Mouse (Mus musculus): ENCODE results near the gene Degs1. TPM values are rescaled to one million over a fixed set of nuclear protein-coding genes. Genes with fewer than 3 reads are reported as not detected.

The Degs1 gene
- total and polyA plus RNA-seq, 3 experiments = 54.2 to 124 (median 117) TPM

DNA sequence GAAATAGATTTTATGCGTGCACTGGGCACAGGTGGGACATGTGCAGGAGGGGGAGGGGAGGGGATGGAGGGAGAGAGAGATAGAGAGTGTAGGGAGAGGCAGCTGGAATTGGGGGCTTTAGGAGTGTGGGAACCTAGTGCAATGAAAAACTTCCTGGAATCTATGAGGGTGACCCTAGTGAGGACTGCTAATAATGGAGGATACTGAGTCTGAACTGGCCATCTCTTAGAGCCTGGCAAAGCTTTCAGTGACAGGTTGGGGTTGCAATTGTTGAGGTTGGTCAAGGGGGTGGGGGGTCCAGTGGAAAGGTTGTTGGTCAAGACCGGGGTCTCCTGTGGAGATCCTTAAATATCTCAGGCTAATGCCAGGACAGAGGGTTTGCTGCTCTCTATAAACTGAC is 27.7 kb upstream of the Degs1 start:
- Histone ChIP-seq H3K36me3 (replicated peaks in 1 of 2; ENCODE audit: control insufficient read depth in 1 of 2, insufficient read depth in 1 of 2, low read length in 1 of 2) (peaks cover 8 to 15% of the 10 kb centered on the region in 2 experiments), H3K4me1 (ENCODE audit: control insufficient read depth in 1 of 2, insufficient read depth in 2 of 2) (peaks cover 0 to 25% of the 10 kb centered on the region in 2 experiments; a peak in 2 of 4 replicates), H3K27ac (ENCODE audit: insufficient read depth, low read depth) (no peak overlapping the region), H3K27me3 (replicated peaks) (no peaks in the 10 kb centered on the region), H3K9me3 (replicated peaks; ENCODE audit: low read length) (peaks cover 4% of the 10 kb centered on the region), H3K79me2 (replicated peaks; ENCODE audit: control insufficient read depth, extremely low read depth, insufficient read depth, poor library complexity, severe bottlenecking) (no peaks in the 10 kb centered on the region), H3K4me2 (ENCODE audit: insufficient read depth, low read depth, poor library complexity, severe bottlenecking) (no peak overlapping the region), H3K4me3 (replicated peaks in 1 of 3; ENCODE audit: low read depth in 2 of 3, low read length in 2 of 3, poor library complexity in 1 of 3) (no peak overlapping the region), H3K9ac (ENCODE audit: insufficient read depth, low read depth) (no peak overlapping the region)
- TF ChIP-seq TCF12 (IDR thresholded peaks at IDR 0.05; ENCODE audit: low read depth, low read length) (no peak), EP300 (IDR thresholded peaks at IDR 0.05; ENCODE audit: low read length) (no peak), MYC (IDR thresholded peaks at IDR 0.05; ENCODE audit: low read depth, low read length) (no peak), MAFK (IDR thresholded peaks at IDR 0.05; ENCODE audit: insufficient replicate concordance, low read length) (no peak), SMC3 (IDR thresholded peaks at IDR 0.05; ENCODE audit: low read depth, low read length) (no peak), UBTF (IDR thresholded peaks at IDR 0.05; ENCODE audit: low read depth, low read length) (no peak), IRF4 (IDR thresholded peaks at IDR 0.05; ENCODE audit: low read depth, low read length) (no peak), ZMIZ1 (IDR thresholded peaks at IDR 0.05; ENCODE audit: low read depth, low read length) (no peak), SIN3A (IDR thresholded peaks at IDR 0.05; ENCODE audit: low read length) (no peak)
- in situ Hi-C loops (cut with MboI; ENCODE audit: low pct_ligation_motif_present, low pct_unique_long_range_greater_than_20kb, low sequenced_read_pairs) (no loop called here), dilution Hi-C loops (cut with MboI; ENCODE audit: extremely low pct_ligation_motif_present, extremely low pct_unique_long_range_greater_than_20kb, low sequenced_read_pairs) (no loop called here)
- DNase-seq (ENCODE audit: extremely low read depth) = no peak

DNA sequence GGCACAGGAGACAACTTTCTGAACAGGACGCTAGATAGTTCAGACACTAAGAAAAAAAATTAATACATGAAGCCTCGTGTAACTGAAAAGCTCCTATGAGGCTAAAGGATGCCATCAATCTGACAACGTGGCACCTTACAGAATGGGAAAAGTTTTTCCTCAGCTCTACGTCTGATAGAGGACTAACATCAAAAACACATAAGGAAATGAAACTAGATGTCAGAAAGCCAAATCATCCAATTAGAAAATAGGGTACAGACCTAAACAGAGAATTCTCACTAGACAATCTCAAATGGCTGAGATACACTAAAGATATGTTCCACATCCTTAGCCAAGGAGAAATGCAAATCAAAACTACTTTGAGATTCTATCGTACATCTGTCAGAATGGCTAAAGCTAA is 26.8 kb upstream of the Degs1 start:
- dilution Hi-C loops (cut with MboI; ENCODE audit: extremely low pct_ligation_motif_present, extremely low pct_unique_long_range_greater_than_20kb, low sequenced_read_pairs) = no loop called here
- no peak overlapping the region for H3K4me3 ChIP-seq (replicated peaks in 1 of 3; ENCODE audit: low read depth in 2 of 3, low read length in 2 of 3, poor library complexity in 1 of 3)
- TF ChIP-seq CHD1 (IDR thresholded peaks at IDR 0.05; ENCODE audit: low read depth, low read length) (no peak), NRF1 (IDR thresholded peaks at IDR 0.05; ENCODE audit: low read depth, low read length) (no peak), JUN (IDR thresholded peaks at IDR 0.05; ENCODE audit: insufficient read depth, low read depth, low read length) (no peak), BHLHE40 (IDR thresholded peaks at IDR 0.05; ENCODE audit: low read depth, low read length) (no peak), MYC (IDR thresholded peaks at IDR 0.05; ENCODE audit: low read depth, low read length) (no peak), TCF12 (IDR thresholded peaks at IDR 0.05; ENCODE audit: low read depth, low read length) (no peak), POLR2AphosphoS2 (IDR thresholded peaks at IDR 0.05; ENCODE audit: low read depth, low read length) (no peak), MAZ (IDR thresholded peaks at IDR 0.05; ENCODE audit: low read depth, low read length) (no peak)
- no peak overlapping the region for H3K9ac ChIP-seq (ENCODE audit: insufficient read depth, low read depth)
- DNase-seq (ENCODE audit: extremely low read depth) = no peak
- in situ Hi-C loops (cut with MboI; ENCODE audit: low pct_ligation_motif_present, low pct_unique_long_range_greater_than_20kb, low sequenced_read_pairs) = no loop called here
- H3K9me3 ChIP-seq (replicated peaks; ENCODE audit: low read length) = peaks cover 4% of the 10 kb centered on the region
- no peak overlapping the region for H3K27ac ChIP-seq (ENCODE audit: insufficient read depth, low read depth)
- no peaks in the 10 kb centered on the region for H3K79me2 ChIP-seq (replicated peaks; ENCODE audit: control insufficient read depth, extremely low read depth, insufficient read depth, poor library complexity, severe bottlenecking)
- peaks cover 2 to 6% of the 10 kb centered on the region in 2 experiments for H3K36me3 ChIP-seq (replicated peaks in 1 of 2; ENCODE audit: control insufficient read depth in 1 of 2, insufficient read depth in 1 of 2, low read length in 1 of 2)
- H3K4me2 ChIP-seq (ENCODE audit: insufficient read depth, low read depth, poor library complexity, severe bottlenecking) = no peak overlapping the region
- H3K4me1 ChIP-seq (ENCODE audit: control insufficient read depth in 1 of 2, insufficient read depth in 2 of 2) = peaks cover 0 to 25% of the 10 kb centered on the region in 2 experiments; a peak in 2 of 4 replicates
- no peaks in the 10 kb centered on the region for H3K27me3 ChIP-seq (replicated peaks)
